Mouse (Mus musculus) olfactory bulb, adult 2 months (tissue): ENCODE data around the gene Synpr.

Source experiments
- CTCF ChIP-seq: fragments of 200-500 bp; IDR thresholded peaks from 2 replicates; pipeline ENCODE4 v1.5.1; 2012; ENCODE audit warnings: low read depth, mild to moderate bottlenecking, low read length, moderate library complexity; ENCODE audit not compliant: insufficient read depth
- POLR2A ChIP-seq: fragments of 200-500 bp; IDR thresholded peaks from 2 replicates; pipeline ENCODE4 v1.6.1; 2012; ENCODE audit warnings: mild to moderate bottlenecking, low read depth, low read length, moderate library complexity; ENCODE audit not compliant: insufficient read depth

DNA sequence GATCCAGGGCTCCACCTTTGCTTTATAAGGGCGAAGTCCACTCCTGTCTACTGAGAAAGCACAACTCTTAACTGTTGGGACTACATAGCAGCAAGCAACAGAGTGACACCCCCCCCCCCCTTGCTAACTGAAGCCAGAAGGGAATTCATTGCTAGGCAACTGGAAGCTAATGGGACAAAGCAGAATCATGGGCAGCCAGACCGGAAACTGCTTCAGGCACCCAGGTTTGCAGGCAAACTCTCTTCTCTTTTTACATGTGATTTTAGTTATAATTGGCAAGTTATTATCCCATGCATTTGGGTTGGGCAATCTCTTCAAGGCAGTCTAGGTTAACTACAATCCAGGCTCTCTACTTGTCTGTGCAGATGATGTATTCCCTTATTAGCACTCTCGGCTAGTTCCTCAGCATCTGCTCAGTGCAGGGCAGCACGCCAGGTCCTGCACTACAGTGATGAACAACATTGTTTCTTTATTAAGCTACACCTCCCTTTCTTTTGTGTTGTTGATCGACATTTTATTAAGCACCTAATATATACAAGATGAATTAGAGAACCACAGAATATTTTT, 72.6 kb downstream of the Synpr start:
- TF ChIP-seq POLR2A (no peak), CTCF (no peak)
